ENCODE assay signal across 11 mouse cellular contexts in the genomic region with DNA sequence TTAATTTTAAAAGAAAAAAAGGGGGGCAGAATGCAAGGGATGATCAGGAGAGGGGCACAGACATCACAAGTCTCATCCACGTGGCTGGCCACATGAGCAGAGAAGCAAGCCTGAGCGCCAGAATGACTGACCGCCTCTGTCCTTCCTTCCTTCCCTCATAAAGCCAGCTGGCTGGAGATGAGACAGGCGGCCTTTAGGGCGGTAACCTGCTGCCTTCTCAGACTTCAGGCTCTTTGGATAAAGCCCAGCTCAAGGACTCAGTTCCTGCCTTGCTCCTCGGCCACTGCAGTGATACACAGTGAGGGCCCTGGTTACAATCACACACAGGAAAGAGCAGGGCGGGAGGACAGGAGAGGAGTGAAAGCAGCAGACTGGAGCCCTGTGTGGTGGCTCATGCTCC. TPM values are rescaled to one million over a fixed set of nuclear protein-coding genes. Genes with fewer than 3 reads are reported as not detected.
DNase-seq lines count a peak whose midpoint lies in the region; ATAC-seq and TF ChIP-seq lines count a peak whose summit lies in the region.
"Had no signal": no experiment of that assay in that cellular context is flagged by ENCODE, and none has a peak within 500 bp of the region (broad histone marks: within the 10 kb centered on the region; RNA-seq: fewer than 3 reads in every experiment).

No protein-coding gene starts in this region.

- no peak for TF ChIP-seq EP300 in ES-Bruce4 (IDR thresholded peaks at IDR 0.05; ENCODE audit: insufficient read depth, low read depth, low read length)

- H3K4me2 ChIP-seq in heart, embryonic 14.5 days (ENCODE audit: low read length), result no peak overlapping the region
- no peak overlapping the region for H3K4me2 ChIP-seq in hindbrain, embryonic 13.5 days

- no peak for TF ChIP-seq POLR2A in ES-Bruce4 (IDR thresholded peaks at IDR 0.05; ENCODE audit: insufficient read depth, low read length)

- no peaks in the 10 kb centered on the region for H3K27me3 ChIP-seq in ES-Bruce4 (ENCODE audit: control insufficient read depth, insufficient read depth, low read length, poor library complexity, severe bottlenecking)
- no peaks in the 10 kb centered on the region for H3K27me3 ChIP-seq in heart, embryonic 14.5 days (ENCODE audit: control insufficient read depth, insufficient read depth, low read length)
- H3K27me3 ChIP-seq in hindbrain, embryonic 13.5 days, result no peaks in the 10 kb centered on the region

- TF ChIP-seq CTCF in ES-Bruce4 (IDR thresholded peaks at IDR 0.05; ENCODE audit: low read depth, low read length), result no peak

- H3K9ac ChIP-seq in ES-Bruce4 (ENCODE audit: low read depth, poor library complexity, severe bottlenecking), result 0 out of 2 replicates have a peak overlapping the region, but pooled peaks have one; percentile 3
- no peak overlapping the region for H3K9ac ChIP-seq in heart, embryonic 14.5 days (ENCODE audit: low read length)
- H3K9ac ChIP-seq in hindbrain, embryonic 13.5 days, result no peak overlapping the region

- DNase-seq in adrenal gland, postnatal 14 days, result peak; percentile 89
- peak; percentile 48 to 60 for DNase-seq in kidney, postnatal 4 days
- DNase-seq in spleen, adult 18-20 months, result no peak
- DNase-seq in right cerebral cortex, postnatal 25 days, result no peak
- DNase-seq in spleen, adult 12 weeks (ENCODE audit: low spot score), result no peak
- DNase-seq: right cerebral cortex, adult 18-20 months had no signal

- WGBS in heart, embryonic 14.5 days, result 46% methylated on average over 7 of the region's 7 CpGs
- 74% methylated on average over 7 of the region's 7 CpGs for WGBS in hindbrain, embryonic 13.5 days

- H3K27ac ChIP-seq in ES-Bruce4 (ENCODE audit: insufficient read depth, low read length), result no peak overlapping the region
- peak overlapping the region in 1 of 2 experiments; percentile 63; a peak in 2 of 4 replicates for H3K27ac ChIP-seq in heart, embryonic 14.5 days (replicated peaks in 1 of 2; ENCODE audit: control insufficient read depth in 1 of 2, insufficient read depth in 1 of 2, low read depth in 2 of 2, low read length in 2 of 2)
- H3K27ac ChIP-seq in hindbrain, embryonic 13.5 days, result no peak overlapping the region
- H3K27ac ChIP-seq: layer of hippocampus, adult 2 months; midbrain, embryonic 10.5 days had no signal

- H3K4me1 ChIP-seq in ES-Bruce4 (ENCODE audit: control insufficient read depth, insufficient read depth, low read length), result peaks cover 5% of the 10 kb centered on the region
- peaks cover 22 to 29% of the 10 kb centered on the region in 2 experiments for H3K4me1 ChIP-seq in heart, embryonic 14.5 days (ENCODE audit: control insufficient read depth in 2 of 2, insufficient read depth in 2 of 2, low read length in 2 of 2)
- H3K4me1 ChIP-seq in hindbrain, embryonic 13.5 days (replicated peaks), result peaks cover 9% of the 10 kb centered on the region; the same call in 1 of the 2 replicates

- no peaks in the 10 kb centered on the region for H3K36me3 ChIP-seq in ES-Bruce4 (ENCODE audit: control insufficient read depth, insufficient read depth, low read length, poor library complexity, severe bottlenecking)
- H3K36me3 ChIP-seq in heart, embryonic 14.5 days (ENCODE audit: control insufficient read depth, insufficient read depth, low read length), result no peaks in the 10 kb centered on the region
- H3K36me3 ChIP-seq in hindbrain, embryonic 13.5 days, result no peaks in the 10 kb centered on the region
- H3K36me3 ChIP-seq: midbrain, embryonic 10.5 days had no signal

- peak; percentile 74; the same call in 1 of the 2 replicates for ATAC-seq in heart, embryonic 14.5 days (ENCODE audit: insufficient number of reproducible peaks, insufficient read depth, low FRiP score, low read depth)
- no peak for ATAC-seq in hindbrain, embryonic 13.5 days (ENCODE audit: low FRiP score)

- H3K9me3 ChIP-seq in ES-Bruce4 (replicated peaks; ENCODE audit: control insufficient read depth, insufficient read depth, low read length, poor library complexity, severe bottlenecking), result no peaks in the 10 kb centered on the region
- no peaks in the 10 kb centered on the region for H3K9me3 ChIP-seq in heart, embryonic 14.5 days (ENCODE audit: control insufficient read depth, low read length)
- H3K9me3 ChIP-seq in hindbrain, embryonic 13.5 days, result no peaks in the 10 kb centered on the region
- H3K9me3 ChIP-seq: midbrain, embryonic 10.5 days had no signal

- no peak overlapping the region for H3K4me3 ChIP-seq in ES-Bruce4 (ENCODE audit: low read depth, low read length)
- H3K4me3 ChIP-seq in heart, embryonic 14.5 days (ENCODE audit: control insufficient read depth in 1 of 2, insufficient read depth in 1 of 2, low read depth in 1 of 2, low read length in 2 of 2), result no peak overlapping the region
- no peak overlapping the region for H3K4me3 ChIP-seq in hindbrain, embryonic 13.5 days
- H3K4me3 ChIP-seq: layer of hippocampus, adult 2 months; midbrain, embryonic 10.5 days had no signal

RNA-seq across cellular contexts. Expression of a gene that starts 13.8 kb away (rescaled TPM):
- polyA plus RNA-seq in ES-Bruce4 (2011; ENCODE audit: insufficient read depth, insufficient read length, low read depth, missing spikeins), result 6.8 and 11.0 TPM in 2 replicates
- total RNA-seq in adrenal gland, postnatal 14 days (2021), result 17.1 and 20.4 TPM in 2 replicates
- 19.2 and 21.2 TPM in 2 replicates for polyA plus RNA-seq in heart, embryonic 14.5 days (2014; fragmentation: Nextera tagmentation; extraction: Ambion mirVana)
- 5.8 and 6.5 TPM in 2 replicates for polyA plus RNA-seq in hindbrain, embryonic 13.5 days (2015; fragmentation: Nextera tagmentation; extraction: Ambion mirVana)

Comparison
In these comparisons a context has a peak if more than half of its experiments do, and no peak if none do; other contexts are left out.
1. DNase-seq: peak in adrenal gland, postnatal 14 days (single experiment) and kidney, postnatal 4 days (2 of 2); none in spleen, adult 18-20 months (0 of 2), right cerebral cortex, postnatal 25 days (single experiment) and spleen, adult 12 weeks (single experiment).